Mouse (Mus musculus): ENCODE measurements around the gene Ripor1.
A peak's percentile ranks its signal among the peaks of the same experiment; 100 is the strongest.
"Not testable (repeated sequence)": the region's sequence is repeated elsewhere in the genome, so short reads cannot be mapped to it uniquely, and the experiment has no call there.

Ripor1 gene

DNA sequence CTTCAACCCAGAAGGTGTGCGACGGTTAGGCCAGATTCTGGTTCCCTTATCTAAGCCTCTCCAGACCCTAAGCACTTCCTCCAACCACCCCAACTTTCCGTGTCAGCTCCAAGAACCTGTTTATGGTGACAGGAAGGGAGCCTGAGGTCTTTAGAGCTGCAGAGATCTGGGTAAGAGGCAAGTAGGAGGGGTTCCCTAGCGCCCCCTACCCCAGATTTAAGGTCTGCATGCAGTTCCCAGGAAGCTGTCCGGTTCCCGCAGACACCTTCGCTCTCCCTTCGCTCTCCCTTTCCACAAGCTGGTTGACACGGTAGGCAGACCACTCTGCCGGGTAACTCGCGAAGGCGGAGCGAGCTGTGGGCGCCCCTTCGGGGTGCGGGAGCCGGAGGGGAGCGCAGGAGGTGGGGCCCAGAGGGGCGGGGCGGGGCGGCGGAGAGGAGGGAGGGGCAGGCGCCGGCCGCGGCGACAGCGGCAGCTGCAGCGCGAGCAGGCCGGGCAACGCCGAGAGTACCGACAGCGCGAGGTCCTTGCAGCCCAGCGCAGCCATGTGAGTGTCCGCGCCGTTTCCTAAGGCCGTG is at the start of gene Ripor1:
Ripor1 (plus strand) TSS at position 452 of the 578 bp plus-strand sequence.
- peak; percentile 60 for ATAC-seq (ENCODE audit: insufficient number of reproducible peaks, low FRiP score, low TSS enrichment)

- ATAC-seq (ENCODE audit: insufficient number of reproducible peaks, low FRiP score, low TSS enrichment): no peak
Measured at GRCm38 (mm10) chr8:105562863-105563262, 42.2 kb upstream of the Ripor1 start.

DNA sequence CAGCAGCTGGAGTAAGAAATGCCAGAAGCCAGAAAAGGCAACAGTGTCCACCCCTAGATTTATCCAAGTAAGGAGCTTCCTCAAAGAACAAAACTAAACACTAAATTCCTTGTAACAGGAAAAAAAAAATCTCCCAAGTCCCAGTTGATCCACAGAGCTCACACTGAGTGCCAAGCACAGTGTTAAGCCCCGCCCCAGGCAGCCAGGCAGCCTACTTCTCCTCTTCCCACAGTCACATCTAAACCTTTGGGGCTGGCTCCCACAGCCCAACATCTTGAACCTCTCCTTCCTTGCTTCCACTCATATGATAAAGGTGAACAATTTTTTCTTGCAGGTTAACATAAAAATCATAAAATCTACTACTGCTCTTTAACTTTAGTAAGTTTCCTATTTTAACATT is 41.2 kb upstream of the Ripor1 start:
- ATAC-seq (ENCODE audit: insufficient number of reproducible peaks, low FRiP score, low TSS enrichment): no peak

- ATAC-seq (ENCODE audit: insufficient number of reproducible peaks, low FRiP score, low TSS enrichment): not testable (repeated sequence)
Measured at GRCm38 (mm10) chr8:105564573-105565229, 40.4 kb upstream of the Ripor1 start.

DNA sequence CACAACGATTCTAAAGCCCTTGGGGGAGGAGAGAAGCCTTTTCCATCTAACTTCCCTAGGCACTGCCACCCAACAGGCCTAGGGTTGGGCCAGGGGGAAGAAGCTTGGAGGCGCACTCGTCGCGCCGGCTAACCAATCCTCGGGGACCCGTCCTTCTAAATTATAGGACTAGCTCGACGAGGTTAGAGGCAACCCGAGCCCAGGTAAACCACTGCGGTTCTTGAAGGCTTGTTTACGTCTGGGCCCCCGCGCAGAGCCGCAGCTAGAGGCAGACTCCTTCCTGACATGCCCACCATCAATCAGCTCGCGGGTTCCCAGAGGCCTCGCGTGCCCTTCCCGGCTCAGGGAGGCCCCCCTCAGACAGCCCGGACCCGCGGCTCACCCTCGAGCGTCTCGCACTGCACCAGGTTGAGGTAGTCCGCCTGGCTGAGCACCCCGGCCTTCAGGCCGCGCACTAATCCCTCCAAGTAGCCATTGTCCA is 39.6 kb upstream of the Ripor1 start:
- peak; percentile 38 for ATAC-seq (ENCODE audit: insufficient number of reproducible peaks, low FRiP score, low TSS enrichment)

DNA sequence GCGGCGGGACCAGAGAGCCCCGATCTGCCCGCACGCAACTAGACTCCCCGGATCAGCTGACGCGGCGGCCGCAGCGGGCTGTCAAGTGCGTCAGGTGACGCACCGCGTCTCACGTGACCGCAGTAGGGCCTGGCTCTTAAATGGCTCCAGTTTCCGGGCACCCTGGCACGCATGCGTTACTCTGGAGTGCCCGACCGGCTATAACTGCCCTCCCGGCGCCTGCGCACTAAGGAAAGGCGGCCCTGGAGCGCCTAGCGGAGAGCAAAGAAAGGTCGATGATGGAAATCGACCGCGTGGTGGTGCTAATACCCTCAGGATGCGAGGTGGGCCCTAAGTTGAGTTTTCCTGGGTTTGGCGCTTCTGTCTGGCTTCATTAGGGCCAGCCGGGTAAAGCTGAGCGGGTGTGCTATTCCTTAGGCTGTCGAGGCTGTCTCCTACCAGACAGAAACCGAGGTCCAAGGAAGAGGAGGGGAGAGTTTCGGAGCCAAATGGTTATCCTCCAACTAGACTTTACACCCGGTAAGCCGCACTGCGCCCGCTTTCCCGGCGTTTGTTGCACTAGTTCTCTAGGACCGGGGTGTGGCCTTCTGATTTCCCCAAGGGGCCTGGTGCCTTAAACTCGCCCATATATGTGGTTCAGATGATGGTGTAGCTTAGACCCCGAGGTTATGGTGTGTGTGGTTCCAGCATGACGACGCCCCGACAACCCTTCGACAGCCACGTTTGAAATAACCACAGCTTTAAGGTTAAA is 38.9 kb upstream of the Ripor1 start, which contains the start of gene Atp6v0d1:
Atp6v0d1 (minus strand) TSS at position 96 of the 751 bp plus-strand sequence.
- ATAC-seq (ENCODE audit: insufficient number of reproducible peaks, low FRiP score, low TSS enrichment): peak; percentile 95

DNA sequence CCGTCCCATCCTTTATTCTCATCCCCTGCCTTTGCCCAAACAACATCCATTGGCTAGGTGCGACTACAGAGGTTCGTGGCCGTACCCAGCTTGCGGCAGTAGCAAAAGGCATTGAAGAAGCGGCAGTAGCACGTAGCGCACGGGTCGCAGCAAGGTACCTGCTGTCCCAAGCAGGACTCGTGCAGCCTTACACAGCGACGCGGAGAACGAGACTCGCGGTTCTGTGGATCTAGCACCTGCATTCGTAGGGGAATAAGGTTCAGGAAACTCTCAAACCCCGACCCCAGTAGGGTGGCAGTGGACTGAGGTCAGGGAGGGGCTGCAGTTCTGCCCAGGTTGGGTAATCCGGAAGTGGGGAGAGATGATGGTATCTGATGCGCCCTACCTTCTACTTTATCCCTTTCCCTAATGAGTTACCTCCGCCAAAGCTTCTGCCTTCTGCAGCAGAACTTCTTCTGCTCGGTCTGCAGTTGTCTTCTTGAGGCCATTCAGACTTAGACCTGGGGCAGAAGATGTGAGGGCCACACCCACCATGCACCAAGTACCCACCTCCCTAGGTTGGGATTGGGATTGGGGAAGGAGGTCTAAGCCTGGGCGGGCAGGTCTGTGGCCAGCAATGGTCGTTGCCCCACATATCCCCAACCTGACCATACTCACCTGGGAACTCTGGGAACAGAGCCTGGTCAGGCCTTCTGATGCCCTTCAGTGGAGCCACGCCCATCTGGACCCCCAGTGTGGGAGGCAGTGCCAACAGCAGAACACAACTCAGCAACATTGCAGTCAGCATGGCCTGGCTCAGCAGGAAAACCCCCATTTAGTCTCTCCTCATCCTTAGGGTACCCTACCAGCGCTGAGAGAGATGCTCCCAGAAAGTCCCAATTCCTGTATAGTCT is 38.1 kb upstream of the Ripor1 start:
- no peak; the same call in 1 of the 2 replicates for ATAC-seq (ENCODE audit: insufficient number of reproducible peaks, low FRiP score, low TSS enrichment)

DNA sequence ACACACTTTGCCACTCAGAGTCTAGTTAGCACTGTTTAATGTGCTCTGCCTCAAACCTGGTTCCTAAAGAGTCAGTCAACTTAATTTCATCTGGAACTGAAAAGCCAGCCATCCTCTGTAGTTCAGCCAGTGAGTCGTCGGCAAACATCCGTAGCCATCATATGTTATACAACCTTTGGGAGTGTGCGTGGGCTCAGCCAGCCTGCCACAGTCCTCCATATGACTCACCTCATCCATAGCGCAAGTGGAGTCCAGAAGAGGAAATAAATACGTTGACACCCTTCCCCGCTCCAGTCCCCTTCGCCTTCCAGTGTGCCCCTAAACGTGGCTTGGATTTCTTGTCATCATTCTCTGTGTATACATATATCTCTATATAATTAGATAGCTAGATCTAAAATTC is 33.2 kb upstream of the Ripor1 start:
- ATAC-seq (ENCODE audit: insufficient number of reproducible peaks, low FRiP score, low TSS enrichment): no peak

DNA sequence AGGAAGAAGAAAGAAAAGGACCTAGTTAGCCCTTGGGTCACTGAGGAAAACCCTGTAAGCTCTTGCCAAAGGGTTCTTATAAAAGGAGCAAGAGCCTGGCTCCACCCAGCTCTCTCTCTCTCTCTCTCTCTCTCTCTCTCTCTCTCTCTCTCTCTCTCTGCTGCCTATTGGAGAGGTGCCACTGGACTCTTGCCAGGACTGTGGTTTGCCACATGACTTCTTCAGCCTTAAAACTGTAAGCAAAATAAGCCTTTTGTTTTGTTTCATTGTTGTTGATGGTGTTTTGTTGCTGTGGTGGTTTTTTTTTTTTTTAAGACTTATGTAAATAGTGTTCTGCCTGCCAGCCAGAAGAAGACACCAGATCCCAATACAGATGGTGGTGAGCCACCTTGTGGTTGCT is 31.6 kb upstream of the Ripor1 start:
- ATAC-seq (ENCODE audit: insufficient number of reproducible peaks, low FRiP score, low TSS enrichment): no peak

DNA sequence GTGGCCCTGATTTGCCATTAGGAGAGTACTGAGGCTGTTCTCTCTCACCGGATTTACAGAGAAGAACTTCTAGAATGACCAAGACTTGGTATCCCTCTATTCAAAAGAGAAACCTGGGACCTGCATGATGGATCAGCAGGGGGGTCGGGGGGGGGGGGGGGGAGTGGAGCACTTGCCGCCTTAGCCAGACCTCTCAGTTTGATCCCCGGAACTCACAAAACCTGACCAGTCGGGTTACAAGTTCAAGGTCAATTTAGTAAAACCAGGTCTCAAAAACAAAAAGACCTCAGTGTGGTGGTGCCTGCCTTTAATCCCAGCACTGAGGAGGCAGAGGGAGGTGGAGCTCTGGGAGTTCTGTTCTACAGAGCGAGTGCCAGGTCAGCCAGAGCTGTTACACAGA is 30.3 kb upstream of the Ripor1 start:
- ATAC-seq (ENCODE audit: insufficient number of reproducible peaks, low FRiP score, low TSS enrichment): no peak

DNA sequence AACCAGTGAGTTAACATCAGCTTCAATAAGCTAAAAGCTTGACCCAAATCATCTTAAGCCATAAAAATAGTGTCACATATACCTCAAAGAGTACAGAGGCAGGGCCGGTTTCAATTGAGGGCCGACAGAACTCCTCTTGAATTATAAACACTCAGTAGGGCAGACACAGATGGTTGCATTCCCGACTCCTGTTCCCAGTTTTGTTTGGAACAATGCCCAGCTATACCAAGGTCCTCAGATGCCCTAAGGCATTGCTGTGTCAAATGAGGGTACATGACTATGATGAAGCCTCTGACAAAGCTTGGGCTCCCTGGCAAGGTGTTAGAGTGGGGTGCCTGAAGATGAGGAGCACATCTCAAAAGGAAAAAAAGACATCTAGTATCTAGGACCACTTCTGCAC is 29.5 kb upstream of the Ripor1 start:
- no peak; the same call in 1 of the 2 replicates for ATAC-seq (ENCODE audit: insufficient number of reproducible peaks, low FRiP score, low TSS enrichment)

DNA sequence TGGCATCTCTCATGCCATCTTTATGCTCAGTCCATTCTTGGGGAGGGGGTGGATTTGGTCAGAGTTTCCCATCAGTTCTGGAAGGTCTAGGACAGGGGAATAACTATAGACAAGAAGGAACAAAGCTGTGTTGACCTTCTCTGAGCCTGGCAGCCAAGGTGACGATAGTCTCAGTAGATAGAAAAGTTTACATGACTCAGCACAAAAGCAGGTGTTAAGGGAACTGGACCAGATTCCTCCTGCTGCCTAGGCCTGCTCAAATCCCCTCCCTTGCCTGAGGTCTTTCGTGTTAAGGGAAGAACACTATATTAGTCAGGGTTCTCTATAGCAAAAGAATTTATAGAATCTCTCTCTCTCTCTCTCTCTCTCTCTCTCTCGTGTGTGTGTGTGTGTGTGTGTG is 25.3 kb upstream of the Ripor1 start:
- ATAC-seq (ENCODE audit: insufficient number of reproducible peaks, low FRiP score, low TSS enrichment): no peak

DNA sequence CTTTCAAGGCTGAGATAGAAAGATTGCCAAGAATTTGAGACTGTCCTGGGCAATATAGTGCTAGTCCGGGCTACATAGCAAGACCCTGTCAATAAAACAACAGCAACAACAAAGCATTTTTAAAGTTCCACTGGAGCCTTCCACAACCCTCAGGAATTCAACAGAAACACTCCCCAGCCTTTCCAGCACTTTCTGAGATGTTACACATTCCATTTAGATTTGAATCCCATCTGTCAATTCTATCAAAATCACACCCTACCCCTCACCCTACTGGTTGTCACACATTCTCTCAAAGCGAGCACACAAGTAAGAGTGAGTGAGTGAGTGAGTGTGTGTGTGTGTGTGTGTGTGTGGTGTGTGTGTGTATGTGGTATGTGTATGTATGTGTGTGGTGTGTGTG is 12.6 kb upstream of the Ripor1 start:
- no peak for ATAC-seq (ENCODE audit: insufficient number of reproducible peaks, low FRiP score, low TSS enrichment)

GRCm38 (mm10) chr8:105593859-105594258 is 11.2 kb upstream of the Ripor1 start:
- ATAC-seq (ENCODE audit: insufficient number of reproducible peaks, low FRiP score, low TSS enrichment): no peak

DNA sequence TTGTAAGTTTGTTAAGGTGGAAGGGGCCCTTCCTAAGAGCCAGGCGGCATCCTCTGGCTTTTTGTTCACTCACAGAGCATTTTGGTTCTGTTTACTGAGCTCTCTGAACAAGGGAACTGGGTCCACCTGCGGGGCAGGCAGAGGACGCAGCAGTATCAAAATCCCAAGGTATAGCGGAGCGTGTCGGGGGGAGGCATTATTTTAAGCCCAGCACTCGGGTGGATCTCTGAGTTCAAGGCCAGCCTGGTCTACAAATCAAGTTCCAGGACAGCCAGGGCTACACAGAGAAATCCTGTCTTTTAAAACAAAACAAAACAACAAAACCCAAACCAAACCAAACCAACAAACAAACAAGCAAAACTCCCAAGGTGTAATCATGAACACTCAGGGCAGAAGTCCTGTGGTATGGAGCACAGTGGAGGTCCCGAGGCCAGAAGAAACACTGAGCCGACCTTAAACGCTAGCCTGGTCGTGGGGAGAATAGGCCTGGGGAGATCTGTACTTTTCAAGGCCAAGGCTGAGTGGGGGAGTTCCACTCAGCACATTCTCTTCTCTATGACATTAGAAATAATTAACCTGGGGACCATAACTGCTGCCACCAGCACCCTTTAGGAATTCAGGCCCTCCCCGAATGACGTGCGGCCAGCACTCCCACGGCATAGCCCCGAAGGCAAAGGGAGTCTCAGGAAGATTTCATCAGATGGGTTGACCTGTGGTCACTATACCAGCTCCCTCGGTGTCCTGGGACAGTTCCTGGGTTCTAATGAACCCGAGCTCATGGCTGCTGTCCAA is 10.4 kb upstream of the Ripor1 start:
- ATAC-seq (ENCODE audit: insufficient number of reproducible peaks, low FRiP score, low TSS enrichment): no peak

DNA sequence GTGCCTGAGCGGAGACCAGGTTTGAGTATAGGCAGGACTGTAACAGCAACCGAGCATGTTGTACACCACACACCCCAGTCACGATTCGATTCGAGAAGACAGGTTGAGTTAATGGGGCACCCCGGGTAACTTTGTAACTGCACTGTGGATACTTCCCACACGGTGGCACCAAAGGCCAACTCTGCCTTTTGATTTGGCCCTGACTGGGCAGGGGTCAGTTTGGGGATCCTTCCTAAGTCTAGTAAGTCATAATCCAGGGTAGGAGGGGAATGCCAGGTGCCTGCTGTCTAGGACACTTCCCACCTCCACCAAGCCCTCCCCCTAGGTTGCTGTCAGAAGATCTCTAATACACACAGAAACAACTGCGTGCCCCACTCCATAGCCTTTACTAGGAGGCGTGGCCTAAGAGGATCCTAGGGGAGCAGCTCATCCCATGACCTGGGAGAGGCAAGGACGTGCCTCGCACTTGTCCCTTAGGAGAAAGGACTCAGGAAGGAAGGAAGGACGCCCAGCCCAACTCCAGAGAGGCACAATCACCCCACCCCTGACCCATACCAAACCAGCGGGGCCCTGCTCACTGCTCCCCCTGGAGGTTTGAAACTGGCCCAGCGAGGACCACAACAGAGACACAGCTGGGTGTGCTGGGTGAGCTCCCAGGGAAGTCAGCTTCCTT is 8.6 kb upstream of the Ripor1 start:
- peak; percentile 70 for ATAC-seq (ENCODE audit: insufficient number of reproducible peaks, low FRiP score, low TSS enrichment)

DNA sequence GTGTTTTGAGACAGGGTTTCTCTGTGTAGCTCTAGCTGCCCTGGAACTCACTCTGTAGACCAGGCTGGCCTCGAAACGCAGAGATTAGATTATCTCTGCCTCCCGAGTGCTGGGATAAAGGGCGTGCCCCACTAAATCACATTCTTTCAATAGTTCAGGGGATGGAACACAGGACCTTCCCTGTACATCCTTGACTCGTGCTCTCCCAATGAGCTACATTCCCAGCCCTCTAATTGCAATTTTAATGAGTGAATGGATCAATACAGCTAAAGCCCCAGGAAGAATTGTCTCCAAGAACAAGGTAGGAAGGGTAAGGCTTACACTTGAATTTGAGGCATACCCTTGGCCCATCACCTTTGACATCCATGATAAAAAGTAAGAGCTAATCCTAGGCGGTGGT is 6.3 kb upstream of the Ripor1 start:
- no peak for ATAC-seq (ENCODE audit: insufficient number of reproducible peaks, low FRiP score, low TSS enrichment)

DNA sequence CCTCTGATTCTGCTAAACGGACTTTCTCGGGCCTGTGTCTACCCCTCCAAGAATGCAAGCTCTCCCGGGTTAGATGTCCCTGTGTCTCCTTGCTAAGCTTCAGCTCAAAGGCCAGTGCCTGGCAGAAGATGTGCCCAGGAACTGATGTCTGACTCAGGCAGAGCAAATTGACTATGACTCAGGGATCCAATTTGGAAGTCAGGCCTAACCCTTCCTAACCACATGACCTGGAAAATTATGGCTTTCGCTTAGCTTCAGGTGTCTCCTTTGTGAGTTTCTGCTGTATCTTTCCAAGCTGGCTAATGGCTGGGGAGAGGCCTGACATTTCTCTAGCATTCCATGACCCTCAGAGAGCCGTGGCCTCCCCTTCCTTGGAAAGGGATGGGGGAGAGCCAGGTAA is 3.8 kb upstream of the Ripor1 start:
- no peak for ATAC-seq (ENCODE audit: insufficient number of reproducible peaks, low FRiP score, low TSS enrichment)

GRCm38 (mm10) chr8:105602540-105602939 is 2.5 kb upstream of the Ripor1 start:
- not testable (repeated sequence) for ATAC-seq (ENCODE audit: insufficient number of reproducible peaks, low FRiP score, low TSS enrichment)
